10 mouse cellular contexts compared by ENCODE assay signal in the genomic region with DNA sequence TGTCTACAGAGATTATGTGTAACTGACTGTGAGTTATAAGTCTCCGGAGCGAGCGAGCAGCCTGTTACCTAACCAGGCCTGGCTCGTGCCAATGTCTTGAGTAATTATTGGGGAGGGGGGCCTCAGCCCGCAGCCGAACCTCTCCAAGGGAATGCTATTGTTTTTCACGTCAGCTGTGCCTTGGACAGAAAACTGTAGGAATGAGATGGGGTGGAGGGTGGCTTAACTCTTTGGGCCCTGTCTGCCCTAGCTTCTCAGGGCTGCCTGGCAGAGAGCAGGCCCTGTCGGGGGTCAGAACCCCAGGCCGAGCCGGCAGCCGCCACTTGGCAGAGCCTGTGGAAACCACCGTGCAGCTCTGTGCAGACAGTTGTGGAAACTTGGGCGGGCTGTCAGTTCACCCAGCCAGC. TPM values are rescaled to one million over a fixed set of nuclear protein-coding genes. Genes with fewer than 3 reads are reported as not detected.
DNase-seq lines count a peak whose midpoint lies in the region; ATAC-seq and TF ChIP-seq lines count a peak whose summit lies in the region.
"Had no signal": no experiment of that assay in that cellular context is flagged by ENCODE, and none has a peak within 500 bp of the region (broad histone marks: within the 10 kb centered on the region; RNA-seq: fewer than 3 reads in every experiment).

No protein-coding gene starts in this region.

- no peaks in the 10 kb centered on the region for H3K36me3 ChIP-seq in heart, embryonic 15.5 days

- H3K27me3 ChIP-seq in heart, embryonic 15.5 days, result no peaks in the 10 kb centered on the region
- H3K27me3 ChIP-seq: Patski had no signal

- peak; percentile 38 for DNase-seq in ovary, postnatal 10 days (ENCODE audit: low spot score)
- DNase-seq in ovary, adult 18-20 months (ENCODE audit: low spot score), result no peak
- DNase-seq in lung, adult 2 months, result peak; percentile 25
- no peak for DNase-seq in layer of hippocampus, adult 11-12 months (ENCODE audit: low spot score)
- no peak for DNase-seq in thymus, postnatal 10 days (ENCODE audit: low spot score in 2 of 2)
- no peak for DNase-seq in cerebellum, adult 18-20 months
- DNase-seq in yolk sac, embryonic 10.5 days (ENCODE audit: low spot score), result no peak

- peaks cover 23% of the 10 kb centered on the region for H3K4me1 ChIP-seq in heart, embryonic 15.5 days (replicated peaks)
- no peaks in the 10 kb centered on the region; the same call in 1 of the 2 replicates for H3K4me1 ChIP-seq in lung, adult 2 months (ENCODE audit: control insufficient read depth, insufficient read depth, low read length)

- H3K27ac ChIP-seq in heart, embryonic 15.5 days, result peak overlapping the region; percentile 50
- H3K27ac ChIP-seq: liver, embryonic 14.5 days had no signal

- 57% methylated on average over 13 of the region's 13 CpGs for WGBS in heart, embryonic 15.5 days
- 49% methylated on average over 13 of the region's 13 CpGs for WGBS in lung, adult 2 months

- TF ChIP-seq CTCF in lung, adult 2 months (IDR thresholded peaks at IDR 0.05; ENCODE audit: insufficient read depth, low read length), result no peak

- H3K9me3 ChIP-seq in heart, embryonic 15.5 days (replicated peaks), result no peaks in the 10 kb centered on the region

- H3K4me3 ChIP-seq in heart, embryonic 15.5 days, result no peak overlapping the region
- H3K4me3 ChIP-seq in lung, adult 2 months (replicated peaks; ENCODE audit: extremely low read depth, low read depth, low read length), result no peak overlapping the region

- peak; percentile 48; the same call in 1 of the 2 replicates for ATAC-seq in heart, embryonic 15.5 days (replicated peaks; ENCODE audit: insufficient number of reproducible peaks, insufficient read depth, low FRiP score, low read depth)
- ATAC-seq: Patski had no signal

- no peak for TF ChIP-seq POLR2A in lung, adult 2 months (IDR thresholded peaks at IDR 0.05; ENCODE audit: borderline replicate concordance, extremely low read depth, low read depth, low read length)

- no peak overlapping the region for H3K9ac ChIP-seq in heart, embryonic 15.5 days
- H3K9ac ChIP-seq: liver, embryonic 14.5 days had no signal

- H3K4me2 ChIP-seq in heart, embryonic 15.5 days, result no peak overlapping the region

RNA-seq across cellular contexts. Expression of a gene that starts 52.2 kb away (rescaled TPM):
- polyA plus RNA-seq in heart, embryonic 15.5 days (2015; fragmentation: Nextera tagmentation; extraction: Ambion mirVana), result 369 and 534 TPM in 2 replicates
- 31.6 and 34.5 TPM in 2 replicates for polyA plus RNA-seq in lung, adult 2 months (2012; rRNA removed)

Comparison
In these comparisons a context has a peak if more than half of its experiments do, and no peak if none do; other contexts are left out.
1. DNase-seq: peak in ovary, postnatal 10 days (single experiment) and lung, adult 2 months (single experiment); none in ovary, adult 18-20 months (single experiment), layer of hippocampus, adult 11-12 months (single experiment), thymus, postnatal 10 days (0 of 2), cerebellum, adult 18-20 months (0 of 2) and yolk sac, embryonic 10.5 days (single experiment).
2. RNA of a gene that starts 52.2 kb away (polyA plus RNA-seq): 369 to 534 TPM in heart, embryonic 15.5 days; 31.6 to 34.5 TPM in lung, adult 2 months; every median in the first group is over 10 times any median in the second.